Mouse (Mus musculus) hindbrain, embryonic 14.5 days (tissue): ENCODE data around the gene Ing4. TPM values are rescaled to one million over a fixed set of nuclear protein-coding genes. Genes with fewer than 3 reads are reported as not detected.
A peak's percentile ranks its signal among the peaks of the same experiment; 100 is the strongest.
"Not testable (repeated sequence)": the region's sequence is repeated elsewhere in the genome, so short reads cannot be mapped to it uniquely, and the experiment has no call there.

Experiments used
- ATAC-seq: fragments of 200-750 bp; cut with Nextera tagmentation; 2 replicates; pipeline ENCODE4 v1.8.0; 2017; ENCODE audit warnings: moderate number of reproducible peaks, mild to moderate bottlenecking, moderate TSS enrichment, moderate library complexity; ENCODE audit not compliant: low FRiP score
- DNase-seq: peaks from one replicate; pipeline ENCODE4 v3.0.0-alpha.2; 2015; ENCODE audit warnings: low spot score
- H3K27ac ChIP-seq: fragments of 300-500 bp; sonication (generic); 2 replicates; pipeline ENCODE4 v1.5.1; 2014; ENCODE audit warnings: mild to moderate bottlenecking, moderate library complexity
- H3K27me3 ChIP-seq: fragments of 300-500 bp; sonication (generic); 2 replicates; pipeline ENCODE4 v1.6.1; 2014; ENCODE audit warnings: mild to moderate bottlenecking, low read length, mixed read lengths; ENCODE audit not compliant: control insufficient read depth, insufficient read depth
- H3K36me3 ChIP-seq: fragments of 300-500 bp; sonication (generic); replicated peaks from 2 replicates; pipeline ENCODE4 v1.6.1; 2014; ENCODE audit not compliant: control insufficient read depth, insufficient read depth
- H3K4me1 ChIP-seq: fragments of 300-500 bp; sonication (generic); replicated peaks from 2 replicates; pipeline ENCODE4 v1.6.1; 2014; ENCODE audit warnings: antibody characterized with exemption, low read length, mixed read lengths; ENCODE audit not compliant: control insufficient read depth, insufficient read depth
- H3K4me2 ChIP-seq: fragments of 300-500 bp; sonication (generic); replicated peaks from 2 replicates; pipeline ENCODE4 v1.6.1; 2014; ENCODE audit warnings: mild to moderate bottlenecking, moderate library complexity
- H3K4me3 ChIP-seq: fragments of 300-500 bp; sonication (generic); replicated peaks from 2 replicates; pipeline ENCODE4 v1.5.1; 2014; ENCODE audit warnings: mild to moderate bottlenecking, low read length
- H3K9ac ChIP-seq: fragments of 300-500 bp; sonication (generic); 2 replicates; pipeline ENCODE4 v1.6.1; 2014
- H3K9me3 ChIP-seq: fragments of 300-500 bp; sonication (generic); 2 replicates; pipeline ENCODE4 v1.6.1; 2016; ENCODE audit warnings: low read length; ENCODE audit not compliant: control insufficient read depth
- WGBS: fragments of 180-500 bp; shearing (Covaris S2); extraction: QIAGEN DNeasy Blood & Tissue Kit; methylation state at CpG from one replicate; pipeline ENCODE4 v1.1.7; 2014; 5-methylcytosine and 5-hydroxymethylcytosine counted together
- polyA plus RNA-seq: library from polyadenylated mRNA; unstranded; fragments of >200 nt; fragmentation: Nextera tagmentation; extraction: Ambion mirVana; gene quantifications from 2 replicates; pipeline ENCODE4 v1.2.1, GENCODE M21; 2014

Ing4 gene
- polyA plus RNA-seq, 1 experiment from 2014 or later: 112 TPM

GRCm38 (mm10) chr6:124999546-124999945 lies 40.0 kb upstream of the Ing4 start:
- Histone ChIP-seq H3K4me3 (no peak overlapping the region), H3K36me3 (peaks cover 28% of the 10 kb centered on the region; the same call in 1 of the 2 replicates), H3K9me3 (no peaks in the 10 kb centered on the region), H3K4me1 (peaks cover 20% of the 10 kb centered on the region), H3K4me2 (no peak overlapping the region), H3K9ac (no peak overlapping the region), H3K27ac (no peak overlapping the region), H3K27me3 (peaks cover 44% of the 10 kb centered on the region)
- DNase-seq: no peak
- ATAC-seq: no peak
- WGBS: 33% methylated on average over 10 of the region's 10 CpGs

- Histone ChIP-seq H3K27ac (no peak overlapping the region), H3K4me1 (peaks cover 11% of the 10 kb centered on the region; the same call in 1 of the 2 replicates), H3K4me2 (no peak overlapping the region), H3K9me3 (no peaks in the 10 kb centered on the region), H3K36me3 (peaks cover 28% of the 10 kb centered on the region; the same call in 1 of the 2 replicates), H3K27me3 (peaks cover 19% of the 10 kb centered on the region), H3K9ac (no peak overlapping the region), H3K4me3 (no peak overlapping the region)
- ATAC-seq (no peak), DNase-seq (no peak)
- WGBS: 66% methylated on average over 3 of the region's 3 CpGs
Measured at GRCm38 (mm10) chr6:125003706-125004105, 35.9 kb upstream of the Ing4 start.

GRCm38 (mm10) chr6:125005086-125005485 lies 34.5 kb upstream of the Ing4 start:
- peaks cover 5% of the 10 kb centered on the region for H3K27me3 ChIP-seq
- no peak overlapping the region for H3K4me3 ChIP-seq
- H3K4me1 ChIP-seq: peaks cover 15% of the 10 kb centered on the region
- no peak overlapping the region for H3K27ac ChIP-seq
- DNase-seq (no peak), ATAC-seq (no peak)
- H3K9ac ChIP-seq: no peak overlapping the region
- 42% methylated on average over 3 of the region's 3 CpGs for WGBS
- H3K4me2 ChIP-seq: no peak overlapping the region
- peaks cover 19% of the 10 kb centered on the region; the same call in 1 of the 2 replicates for H3K36me3 ChIP-seq
- H3K9me3 ChIP-seq: no peaks in the 10 kb centered on the region

- no peak for DNase-seq
- Histone ChIP-seq H3K27ac (peak overlapping the region; percentile 99), H3K9me3 (no peaks in the 10 kb centered on the region), H3K4me3 (peak overlapping the region; percentile 82), H3K36me3 (peaks cover 16% of the 10 kb centered on the region), H3K4me1 (peaks cover 37% of the 10 kb centered on the region), H3K9ac (peak overlapping the region; percentile 93), H3K27me3 (no peaks in the 10 kb centered on the region), H3K4me2 (peak overlapping the region; percentile 96)
- no peak for ATAC-seq
- WGBS: 45% methylated on average over 13 of the region's 13 CpGs
Measured at GRCm38 (mm10) chr6:125008060-125008459, 31.5 kb upstream of the Ing4 start.

GRCm38 (mm10) chr6:125008586-125009128 lies 30.9 kb upstream of the Ing4 start:
- under 1% methylated on average over 33 of the region's 34 CpGs for WGBS
- no peaks in the 10 kb centered on the region for H3K27me3 ChIP-seq
- ATAC-seq: peak; percentile 97
- peak overlapping the region; percentile 99 for H3K27ac ChIP-seq
- H3K4me2 ChIP-seq: peak overlapping the region; percentile 96
- H3K4me3 ChIP-seq: peak overlapping the region; percentile 82
- peaks cover 22% of the 10 kb centered on the region for H3K36me3 ChIP-seq
- peak; percentile 97 for DNase-seq
- peaks cover 37% of the 10 kb centered on the region for H3K4me1 ChIP-seq
- peak overlapping the region; percentile 93 for H3K9ac ChIP-seq
- H3K9me3 ChIP-seq: no peaks in the 10 kb centered on the region

GRCm38 (mm10) chr6:125009129-125009180 lies 30.6 kb upstream of the Ing4 start, which contains the start of gene Zfp384:
TSS of gene Zfp384 (plus strand) at chr6:125009145.
- Histone ChIP-seq H3K9me3 (no peaks in the 10 kb centered on the region), H3K27me3 (no peaks in the 10 kb centered on the region), H3K36me3 (peaks cover 25% of the 10 kb centered on the region), H3K4me2 (peak within 1 kb of the TSS; percentile 96), H3K9ac (peak within 1 kb of the TSS; percentile 93), H3K27ac (peak within 1 kb of the TSS; percentile 99), H3K4me1 (peaks cover 37% of the 10 kb centered on the region), H3K4me3 (peak within 1 kb of the TSS; percentile 82)
- no peak for ATAC-seq
- DNase-seq: no peak
- WGBS: 0% methylated on average over 3 of the region's 3 CpGs

GRCm38 (mm10) chr6:125009181-125010073 lies 30.1 kb upstream of the Ing4 start:
- H3K27me3 ChIP-seq: no peaks in the 10 kb centered on the region
- peak; percentile 82 for DNase-seq
- peak overlapping the region; percentile 93 for H3K9ac ChIP-seq
- H3K4me3 ChIP-seq: peak overlapping the region; percentile 82
- peak; percentile 89 for ATAC-seq
- 1% methylated on average over 54 of the region's 78 CpGs for WGBS
- H3K4me1 ChIP-seq: peaks cover 37% of the 10 kb centered on the region
- H3K9me3 ChIP-seq: no peaks in the 10 kb centered on the region
- peaks cover 30% of the 10 kb centered on the region for H3K36me3 ChIP-seq
- H3K4me2 ChIP-seq: peak overlapping the region; percentile 96
- H3K27ac ChIP-seq: peak overlapping the region; percentile 99

GRCm38 (mm10) chr6:125017682-125018081 lies 21.9 kb upstream of the Ing4 start:
- no peak overlapping the region for H3K27ac ChIP-seq
- H3K27me3 ChIP-seq: no peaks in the 10 kb centered on the region
- H3K4me1 ChIP-seq: no peaks in the 10 kb centered on the region
- H3K9ac ChIP-seq: no peak overlapping the region
- ATAC-seq (no peak), DNase-seq (no peak)
- no peak overlapping the region for H3K4me2 ChIP-seq
- no peaks in the 10 kb centered on the region for H3K9me3 ChIP-seq
- H3K36me3 ChIP-seq: peaks cover 88% of the 10 kb centered on the region
- WGBS: 93% methylated on average over 3 of the region's 3 CpGs
- no peak overlapping the region for H3K4me3 ChIP-seq

GRCm38 (mm10) chr6:125030532-125030931 lies 9.0 kb upstream of the Ing4 start:
- WGBS: 26% methylated on average over 6 of the region's 9 CpGs
- peak; percentile 36 for DNase-seq
- H3K9ac ChIP-seq, H3K4me1 ChIP-seq, H3K4me2 ChIP-seq, H3K4me3 ChIP-seq, H3K27ac ChIP-seq, ATAC-seq, H3K9me3 ChIP-seq, H3K27me3 ChIP-seq: not testable (repeated sequence)
- peaks cover 81% of the 10 kb centered on the region for H3K36me3 ChIP-seq
